Mouse (Mus musculus) urinary bladder, postnatal 25 days (tissue): ENCODE data around the gene Agpat4.

Experiments
- DNase-seq: peaks from one replicate; pipeline ENCODE4 v3.0.0; 2022; ENCODE audit warnings: low spot score

The Agpat4 gene

DNA sequence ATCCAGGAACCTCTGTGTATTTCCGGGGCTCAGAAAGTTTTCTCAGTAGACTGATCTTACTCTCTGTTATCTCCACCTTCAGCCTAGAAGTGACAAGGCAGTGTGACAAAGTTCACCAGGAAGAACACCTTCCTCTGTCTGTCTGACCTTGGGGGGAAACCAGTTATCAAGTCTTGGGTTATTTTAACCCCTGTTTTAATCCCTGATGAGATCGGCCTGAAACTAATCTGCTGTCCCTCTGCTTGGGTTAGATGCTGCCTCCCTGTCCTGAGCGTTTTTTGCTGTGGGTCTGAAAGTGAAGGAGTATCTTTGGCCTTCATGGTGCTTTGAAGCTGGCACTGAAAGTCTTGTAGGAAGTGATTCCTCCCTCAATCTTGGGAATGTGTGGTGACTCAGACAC is 4.7 kb downstream of the Agpat4 start:
- no peak for DNase-seq

- DNase-seq, result no peak
These were observed 8.6 kb downstream of the Agpat4 start for GRCm38 (mm10) chr17:12127056-12127455.

- DNase-seq, result no peak
These were observed 10.5 kb downstream of the Agpat4 start for GRCm38 (mm10) chr17:12128976-12129375.

GRCm38 (mm10) chr17:12131171-12131570 is 12.7 kb downstream of the Agpat4 start:
- no peak for DNase-seq

GRCm38 (mm10) chr17:12131581-12131980 is 13.1 kb downstream of the Agpat4 start:
- DNase-seq, result no peak

DNA sequence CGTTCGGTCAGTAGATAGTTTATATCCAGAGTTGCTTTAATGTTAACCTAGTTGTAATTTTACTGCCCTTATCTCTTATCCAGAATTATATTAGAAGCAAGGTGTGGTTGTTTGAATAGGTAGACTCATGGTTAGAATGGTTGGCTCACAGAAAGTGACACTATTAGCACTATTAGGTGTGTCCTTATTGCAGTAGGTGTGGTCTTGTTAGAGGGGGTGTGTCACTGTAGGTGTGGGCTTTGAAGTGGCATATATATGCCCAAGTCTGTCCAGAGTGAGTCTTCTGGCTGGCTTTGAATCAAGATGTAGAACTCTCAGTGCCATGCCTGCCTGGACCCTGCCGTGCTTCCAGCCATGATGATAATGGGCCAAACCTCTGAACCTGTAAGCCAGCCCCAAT is 14.4 kb downstream of the Agpat4 start:
- DNase-seq, result no peak

- no peak for DNase-seq
These were observed 15.5 kb downstream of the Agpat4 start for GRCm38 (mm10) chr17:12133985-12134384.

GRCm38 (mm10) chr17:12134975-12135633 is 16.6 kb downstream of the Agpat4 start:
- DNase-seq, result no peak

DNA sequence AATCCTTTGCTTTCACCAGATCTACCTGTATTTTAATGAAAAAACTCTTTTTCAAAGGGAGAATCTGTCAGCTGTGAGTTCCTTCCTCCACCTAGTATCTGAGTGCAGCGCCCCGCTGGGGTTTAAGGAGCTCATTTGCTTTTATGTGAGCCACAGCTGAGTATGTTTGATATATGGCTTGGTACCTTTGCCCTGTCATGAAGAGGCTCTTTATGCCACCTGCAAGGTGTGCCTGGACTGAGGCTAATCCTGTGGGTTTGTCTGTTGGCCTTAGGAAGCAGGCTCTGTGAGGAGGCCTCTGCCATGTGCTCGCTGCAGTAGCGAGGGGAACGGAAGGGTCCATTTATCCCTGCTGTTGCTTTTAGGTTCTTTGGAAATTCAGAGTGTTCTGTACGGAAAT is 19.9 kb downstream of the Agpat4 start:
- DNase-seq, result no peak

GRCm38 (mm10) chr17:12143948-12144364 is 25.5 kb downstream of the Agpat4 start:
- DNase-seq, result no peak

DNA sequence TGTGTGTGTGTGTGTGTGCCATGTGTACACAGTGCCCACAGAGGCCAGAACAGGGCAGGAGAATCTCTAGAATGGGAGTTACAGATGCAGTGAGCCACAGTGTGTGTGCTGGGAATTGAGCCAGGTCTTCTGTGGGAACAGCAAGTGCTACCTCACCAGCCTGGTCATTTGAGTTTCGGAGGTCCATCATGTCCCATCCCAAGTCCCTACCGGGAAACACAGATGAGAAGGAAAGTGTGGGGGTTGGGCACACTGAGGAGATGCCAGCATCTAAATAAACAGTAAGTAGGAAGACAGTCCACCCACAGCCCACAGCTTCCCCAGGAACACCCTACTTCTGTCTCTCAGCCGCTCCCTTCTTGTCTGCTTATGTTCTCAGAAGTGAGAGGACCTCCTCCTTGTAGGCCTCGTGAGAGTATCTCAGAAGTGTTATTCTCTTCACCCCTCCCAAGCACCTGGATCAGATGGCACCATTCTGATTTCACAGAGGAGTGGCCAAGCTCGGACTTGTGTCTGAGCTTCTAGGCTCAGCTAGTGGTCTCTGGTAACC is 27.7 kb downstream of the Agpat4 start:
- no peak for DNase-seq

DNA sequence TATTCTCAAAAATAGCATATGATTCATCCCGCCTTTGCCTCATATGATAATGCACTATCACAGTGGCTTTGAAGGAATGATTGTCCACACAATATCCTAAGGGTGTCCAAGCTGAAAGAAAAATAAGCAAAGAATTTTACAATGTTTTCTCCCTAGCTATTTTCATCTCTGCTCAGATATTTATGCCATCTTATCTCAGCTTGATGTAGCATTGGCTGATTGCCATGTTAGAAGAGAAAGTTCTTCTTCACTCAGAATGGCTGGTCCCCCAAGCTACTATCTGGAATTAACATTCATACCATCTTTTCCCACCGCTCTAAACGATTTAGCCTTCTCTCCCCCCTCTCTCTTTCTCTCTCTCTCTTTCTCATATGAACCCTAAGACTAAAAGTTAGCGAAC is 29.3 kb downstream of the Agpat4 start:
- no peak for DNase-seq

DNA sequence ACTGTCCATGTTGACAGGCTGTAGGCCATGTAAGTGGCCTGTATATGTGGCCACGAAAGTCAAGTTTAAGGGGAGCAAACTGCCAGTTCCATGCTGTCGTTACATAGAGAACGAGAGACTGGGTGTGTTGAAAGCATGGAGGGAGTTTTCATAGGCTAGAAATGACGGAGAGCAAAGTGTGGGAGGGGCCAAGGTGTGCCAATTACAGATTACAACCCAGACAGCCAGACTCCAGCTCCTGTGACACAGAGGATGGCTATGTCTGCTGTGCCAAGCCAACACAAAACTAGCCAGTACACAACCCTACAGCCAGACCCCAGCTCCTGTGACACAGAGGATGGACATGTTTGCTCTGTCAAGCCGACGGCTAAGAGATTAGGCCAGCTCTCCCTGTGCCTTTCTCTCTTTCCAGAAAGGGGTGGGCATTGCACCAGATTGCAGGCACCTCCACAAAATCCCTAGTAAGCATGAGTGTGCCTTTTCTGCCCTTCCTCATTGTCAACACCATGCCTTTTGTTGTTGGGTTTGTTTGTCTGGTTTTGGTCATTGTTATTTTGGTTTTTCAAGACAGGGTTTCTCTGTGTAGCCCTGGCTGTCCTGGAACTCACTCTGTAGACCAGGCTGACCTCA is 30.8 kb downstream of the Agpat4 start:
- DNase-seq, result no peak

GRCm38 (mm10) chr17:12150970-12151369 is 32.5 kb downstream of the Agpat4 start:
- no peak for DNase-seq

DNA sequence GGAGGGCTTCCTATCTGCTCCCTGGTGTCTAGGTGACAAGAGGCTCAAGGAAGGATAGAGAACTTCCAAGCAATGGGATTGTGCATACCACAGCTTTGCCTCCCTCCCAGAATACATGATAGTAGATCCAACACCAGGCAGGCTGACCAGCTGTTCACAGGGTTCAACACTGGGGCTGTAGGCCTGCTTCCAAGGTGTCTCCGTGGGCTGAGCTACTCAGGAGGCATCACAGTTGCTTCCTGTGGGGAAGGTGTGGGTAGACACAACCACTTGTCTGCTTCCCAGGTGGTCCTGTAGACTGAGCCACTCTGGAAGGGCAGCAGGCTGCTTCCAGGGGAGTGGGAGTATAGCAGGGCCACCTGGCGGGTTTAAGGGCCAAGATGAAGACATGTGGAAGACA is 35.8 kb downstream of the Agpat4 start:
- no peak for DNase-seq

- DNase-seq, result no peak
These were observed 36.7 kb downstream of the Agpat4 start for GRCm38 (mm10) chr17:12155236-12155635.

DNA sequence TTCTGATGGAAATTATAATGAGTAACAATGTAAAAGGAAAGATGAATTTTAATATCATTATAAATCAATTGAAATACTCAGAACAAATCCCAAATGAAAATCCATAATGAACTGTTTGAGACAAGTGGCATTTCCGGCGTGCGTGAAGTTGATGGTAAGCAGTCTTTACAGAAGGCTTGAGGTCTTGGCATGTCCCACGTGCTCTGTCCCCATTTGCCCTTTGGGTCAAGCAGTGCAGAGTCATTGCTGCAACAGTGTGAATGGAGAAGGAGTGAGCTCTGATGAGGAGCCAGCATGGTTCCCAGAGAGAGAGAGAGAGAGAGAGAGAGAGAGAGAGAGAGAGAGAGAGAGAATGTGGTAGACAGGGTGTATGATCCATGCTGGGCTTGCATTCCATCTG is 37.4 kb downstream of the Agpat4 start:
- DNase-seq, result no peak

DNA sequence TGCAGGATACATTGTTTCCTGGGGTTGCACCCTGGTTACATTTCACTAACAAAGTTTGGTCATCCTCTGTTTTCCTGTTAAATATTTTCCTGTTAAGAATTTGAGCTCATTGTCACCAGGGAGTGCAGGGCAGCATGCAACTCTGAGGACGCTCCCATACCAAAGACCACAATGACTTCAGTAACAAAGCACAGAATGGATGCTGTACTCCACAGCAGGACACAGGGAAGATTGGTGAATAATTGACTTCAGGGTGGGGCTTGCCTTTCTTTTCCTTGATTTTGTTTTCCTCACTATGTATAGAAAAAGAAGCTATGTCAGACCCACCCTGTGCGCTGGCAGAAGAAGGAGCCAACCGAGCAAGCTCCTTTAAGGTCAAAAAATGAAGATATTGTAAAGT is 38.2 kb downstream of the Agpat4 start:
- DNase-seq, result no peak

DNA sequence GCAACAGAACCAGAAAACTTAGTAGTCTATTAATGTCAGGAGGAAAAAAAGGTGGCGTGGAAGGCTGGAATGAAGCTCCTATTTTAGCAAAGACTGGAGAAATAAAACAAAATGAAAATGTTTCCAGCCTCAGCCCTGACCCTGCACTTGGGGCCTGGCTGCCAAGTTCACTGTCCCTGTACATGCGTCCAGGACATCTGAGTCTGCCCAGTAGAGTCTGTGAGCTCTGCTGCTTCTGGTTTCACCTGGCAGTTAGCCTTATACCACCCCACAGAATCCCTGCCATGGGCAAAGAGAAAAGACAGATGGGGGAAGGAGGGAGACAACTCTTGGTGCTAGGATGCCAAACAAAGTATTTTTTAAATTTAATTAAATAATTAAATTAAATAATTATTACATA is 38.7 kb downstream of the Agpat4 start:
- DNase-seq, result no peak

- DNase-seq, result no peak
These were observed 40.9 kb downstream of the Agpat4 start for GRCm38 (mm10) chr17:12159187-12160060.

DNA sequence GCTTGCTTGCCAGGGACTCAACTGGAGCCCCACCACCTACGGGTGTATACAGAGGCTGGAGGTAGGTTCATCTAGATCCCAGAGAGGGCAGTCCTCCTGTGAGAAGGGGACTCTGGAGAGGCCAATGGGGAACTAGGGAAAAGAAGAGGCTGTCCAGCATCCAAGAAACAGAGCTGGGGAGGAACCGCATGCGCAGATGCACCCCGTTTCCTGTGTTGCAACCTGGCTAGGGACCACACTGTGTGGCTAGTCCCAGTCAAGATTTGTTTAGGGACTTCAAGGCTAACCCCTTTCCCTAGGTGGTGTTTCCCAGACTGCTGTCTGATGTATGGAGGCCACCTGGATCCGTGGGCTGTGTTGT is 41.5 kb downstream of the Agpat4 start:
- no peak for DNase-seq

DNA sequence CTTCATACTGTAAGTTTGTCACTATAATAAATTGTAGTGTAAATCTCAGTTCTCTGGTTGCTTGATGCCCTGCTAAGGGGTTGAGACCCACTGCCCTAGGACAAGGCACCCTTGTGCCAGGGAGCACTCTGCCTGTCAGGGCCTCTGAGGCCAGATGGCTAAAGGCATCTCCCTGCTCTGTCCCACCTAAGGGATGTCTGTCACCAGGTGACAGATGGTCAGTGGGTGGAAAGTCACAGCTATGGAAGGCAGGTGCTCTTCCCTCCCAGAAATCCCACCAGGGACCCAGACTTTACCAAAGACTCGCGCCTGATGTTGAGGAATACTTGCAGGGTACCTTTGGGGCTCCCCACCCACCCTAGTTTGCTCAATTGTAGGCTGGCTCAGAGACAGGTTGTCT is 42.0 kb downstream of the Agpat4 start:
- DNase-seq, result no peak
